Mouse (Mus musculus) neural tube, embryonic 10.5 days (tissue): ENCODE measurements around the gene Pik3cb.

Source experiments
- DNase-seq: peaks from one replicate; pipeline ENCODE4 v3.0.0-alpha.2; 2017; ENCODE audit warnings: low spot score; ENCODE audit errors: extremely low spot score

Pik3cb gene

GRCm38 (mm10) chr9:99081718-99082117, 58.7 kb downstream of the Pik3cb start:
- DNase-seq, result no peak

GRCm38 (mm10) chr9:99081308-99081707, 59.1 kb downstream of the Pik3cb start:
- DNase-seq, result no peak

GRCm38 (mm10) chr9:99080657-99081056, 59.8 kb downstream of the Pik3cb start:
- DNase-seq, result no peak

- DNase-seq, result no peak
Measured at GRCm38 (mm10) chr9:99074462-99074861, 66.0 kb downstream of the Pik3cb start.

- peak; percentile 24 for DNase-seq
Measured at GRCm38 (mm10) chr9:99072538-99072937, 67.9 kb downstream of the Pik3cb start.

GRCm38 (mm10) chr9:99065311-99065710, 75.1 kb downstream of the Pik3cb start:
- DNase-seq, result no peak

- DNase-seq, result no peak
Measured at GRCm38 (mm10) chr9:99064216-99064615, 76.2 kb downstream of the Pik3cb start.

- peak; percentile 83 for DNase-seq
Measured at GRCm38 (mm10) chr9:99062544-99062943, 77.9 kb downstream of the Pik3cb start.

- no peak for DNase-seq
Measured at GRCm38 (mm10) chr9:99057751-99058150, 82.7 kb downstream of the Pik3cb start.

GRCm38 (mm10) chr9:99049760-99050159, 90.7 kb downstream of the Pik3cb start:
- DNase-seq, result no peak

- no peak for DNase-seq
Measured at GRCm38 (mm10) chr9:99048724-99049250, 91.6 kb downstream of the Pik3cb start.

GRCm38 (mm10) chr9:99044761-99045160, 95.7 kb downstream of the Pik3cb start:
- DNase-seq, result no peak

GRCm38 (mm10) chr9:99042641-99043040, 97.8 kb downstream of the Pik3cb start:
- DNase-seq, result no peak

GRCm38 (mm10) chr9:99041994-99042393, 98.4 kb downstream of the Pik3cb start:
- DNase-seq, result no peak

- no peak for DNase-seq
Measured at GRCm38 (mm10) chr9:99035575-99035974, 104.8 kb downstream of the Pik3cb start, which contains the start of gene Gm1123. Gene Gm1123 (minus strand): TSS chr9:99035715.

GRCm38 (mm10) chr9:99034111-99034510, 106.3 kb downstream of the Pik3cb start:
- DNase-seq, result no peak

GRCm38 (mm10) chr9:99032031-99032430, 108.4 kb downstream of the Pik3cb start:
- no peak for DNase-seq

GRCm38 (mm10) chr9:99021751-99022150, 118.7 kb downstream of the Pik3cb start:
- DNase-seq, result no peak

GRCm38 (mm10) chr9:99021166-99021565, 119.3 kb downstream of the Pik3cb start:
- DNase-seq, result no peak

GRCm38 (mm10) chr9:99017679-99018078, 122.7 kb downstream of the Pik3cb start:
- DNase-seq, result no peak

- DNase-seq, result no peak
Measured at GRCm38 (mm10) chr9:99016759-99017158, 123.7 kb downstream of the Pik3cb start.

- DNase-seq, result no peak
Measured at GRCm38 (mm10) chr9:99016301-99016700, 124.1 kb downstream of the Pik3cb start.

- no peak for DNase-seq
Measured at GRCm38 (mm10) chr9:99009898-99010199, 130.6 kb downstream of the Pik3cb start.
